Mouse (Mus musculus) heart, embryonic 15.5 days (tissue): ENCODE results near the gene Cachd1. TPM values are rescaled to one million over a fixed set of nuclear protein-coding genes. Genes with fewer than 3 reads are reported as not detected.
A peak's percentile ranks its signal among the peaks of the same experiment; 100 is the strongest.

Source experiments
- ATAC-seq: fragments of 200-750 bp; cut with Nextera tagmentation; replicated peaks from 2 replicates; pipeline ENCODE4 v1.8.0; 2017; ENCODE audit warnings: low read depth, moderate TSS enrichment; ENCODE audit not compliant: insufficient number of reproducible peaks, insufficient read depth, low FRiP score
- H3K27ac ChIP-seq: fragments of 300-500 bp; sonication (generic); 2 replicates; pipeline ENCODE4 v1.5.1; 2015; ENCODE audit warnings: mild to moderate bottlenecking, inconsistent platforms
- H3K27me3 ChIP-seq: fragments of 300-500 bp; sonication (generic); 2 replicates; pipeline ENCODE4 v1.6.1; 2015; ENCODE audit warnings: inconsistent platforms
- H3K36me3 ChIP-seq: fragments of 300-500 bp; sonication (generic); 2 replicates; pipeline ENCODE4 v1.6.1; 2015; ENCODE audit warnings: mild to moderate bottlenecking, inconsistent platforms
- H3K4me1 ChIP-seq: fragments of 300-500 bp; sonication (generic); replicated peaks from 2 replicates; pipeline ENCODE4 v1.6.1; 2015; ENCODE audit warnings: inconsistent platforms
- H3K4me2 ChIP-seq: fragments of 300-500 bp; sonication (generic); 2 replicates; pipeline ENCODE4 v1.6.1; 2015; ENCODE audit warnings: inconsistent platforms, mild to moderate bottlenecking, moderate library complexity
- H3K4me3 ChIP-seq: fragments of 300-500 bp; sonication (generic); 2 replicates; pipeline ENCODE4 v1.5.1; 2015; ENCODE audit warnings: mild to moderate bottlenecking, inconsistent platforms
- H3K9ac ChIP-seq: fragments of 300-500 bp; sonication (generic); 2 replicates; pipeline ENCODE4 v1.6.1; 2015; ENCODE audit warnings: mild to moderate bottlenecking, inconsistent platforms
- H3K9me3 ChIP-seq: fragments of 300-500 bp; sonication (generic); replicated peaks from 2 replicates; pipeline ENCODE4 v1.6.1; 2016; ENCODE audit warnings: inconsistent platforms
- WGBS: fragments of 180-500 bp; shearing (Covaris S2); methylation state at CpG from one replicate; pipeline ENCODE4 v1.1.7; 2015; ENCODE audit warnings: mixed read lengths; 5-methylcytosine and 5-hydroxymethylcytosine counted together
- polyA plus RNA-seq: library from polyadenylated mRNA; unstranded; fragments of >200 nt; fragmentation: Nextera tagmentation; extraction: Ambion mirVana; gene quantifications from 2 replicates; pipeline ENCODE4 v1.2.1, GENCODE M21; 2015

Gene Cachd1
- polyA plus RNA-seq, 1 experiment from 2014 or later: 6.2 TPM

- H3K36me3 ChIP-seq: no peaks in the 10 kb centered on the region
- no peaks in the 10 kb centered on the region for H3K9me3 ChIP-seq
- H3K9ac ChIP-seq: no peak overlapping the region
- H3K4me1 ChIP-seq: no peaks in the 10 kb centered on the region
- H3K27ac ChIP-seq: no peak overlapping the region
- ATAC-seq: no peak
- no peak overlapping the region for H3K4me3 ChIP-seq
- no peak overlapping the region for H3K4me2 ChIP-seq
- no peaks in the 10 kb centered on the region for H3K27me3 ChIP-seq
- WGBS: 84% methylated on average over 9 of the region's 9 CpGs
Observed at GRCm38 (mm10) chr4:101027852-101028411, 251.5 kb downstream of the Cachd1 start.

GRCm38 (mm10) chr4:101033047-101033446 lies 256.6 kb downstream of the Cachd1 start:
- ATAC-seq: no peak
- 67% methylated on average over 3 of the region's 3 CpGs for WGBS

GRCm38 (mm10) chr4:101035131-101035530 lies 258.7 kb downstream of the Cachd1 start:
- Histone ChIP-seq H3K27ac (no peak overlapping the region), H3K9me3 (no peaks in the 10 kb centered on the region), H3K9ac (no peak overlapping the region), H3K4me2 (no peak overlapping the region), H3K4me3 (no peak overlapping the region), H3K27me3 (no peaks in the 10 kb centered on the region), H3K36me3 (no peaks in the 10 kb centered on the region), H3K4me1 (no peaks in the 10 kb centered on the region)
- WGBS: 69% methylated on average over 5 of the region's 5 CpGs
- ATAC-seq: no peak

More at GRCm38 (mm10) chr4:101033047-101033446, 256.6 kb downstream of the Cachd1 start:
- H3K9ac ChIP-seq: no peak overlapping the region
- H3K27me3 ChIP-seq: no peaks in the 10 kb centered on the region
- H3K9me3 ChIP-seq: no peaks in the 10 kb centered on the region
- no peak overlapping the region for H3K4me3 ChIP-seq
- no peaks in the 10 kb centered on the region for H3K36me3 ChIP-seq
- H3K4me2 ChIP-seq: no peak overlapping the region
- no peaks in the 10 kb centered on the region for H3K4me1 ChIP-seq
- H3K27ac ChIP-seq: no peak overlapping the region

GRCm38 (mm10) chr4:101037156-101037555 lies 260.7 kb downstream of the Cachd1 start:
- Histone ChIP-seq H3K27me3 (no peaks in the 10 kb centered on the region), H3K36me3 (no peaks in the 10 kb centered on the region), H3K4me3 (no peak overlapping the region), H3K9ac (no peak overlapping the region), H3K9me3 (no peaks in the 10 kb centered on the region), H3K27ac (no peak overlapping the region), H3K4me2 (no peak overlapping the region), H3K4me1 (no peaks in the 10 kb centered on the region)
- WGBS: 76% methylated on average over 7 of the region's 7 CpGs
- ATAC-seq: no peak

GRCm38 (mm10) chr4:101043691-101044090 lies 267.2 kb downstream of the Cachd1 start:
- no peak overlapping the region for H3K4me2 ChIP-seq
- WGBS: 71% methylated on average over 2 of the region's 2 CpGs
- no peak for ATAC-seq
- H3K9me3 ChIP-seq: no peaks in the 10 kb centered on the region
- no peak overlapping the region for H3K9ac ChIP-seq
- H3K27me3 ChIP-seq: no peaks in the 10 kb centered on the region
- H3K4me3 ChIP-seq: no peak overlapping the region
- H3K4me1 ChIP-seq: no peaks in the 10 kb centered on the region
- H3K36me3 ChIP-seq: no peaks in the 10 kb centered on the region
- H3K27ac ChIP-seq: no peak overlapping the region

- no peak overlapping the region for H3K9ac ChIP-seq
- H3K9me3 ChIP-seq: no peaks in the 10 kb centered on the region
- H3K27ac ChIP-seq: no peak overlapping the region
- ATAC-seq: no peak
- H3K27me3 ChIP-seq: no peaks in the 10 kb centered on the region
- H3K4me3 ChIP-seq: no peak overlapping the region
- no peaks in the 10 kb centered on the region for H3K36me3 ChIP-seq
- H3K4me1 ChIP-seq: no peaks in the 10 kb centered on the region
- no peak overlapping the region for H3K4me2 ChIP-seq
Observed at GRCm38 (mm10) chr4:101044149-101044548, 267.7 kb downstream of the Cachd1 start.

- Histone ChIP-seq H3K4me3 (no peak overlapping the region), H3K27me3 (no peaks in the 10 kb centered on the region), H3K4me2 (no peak overlapping the region), H3K27ac (no peak overlapping the region), H3K4me1 (no peaks in the 10 kb centered on the region), H3K9me3 (no peaks in the 10 kb centered on the region), H3K36me3 (no peaks in the 10 kb centered on the region), H3K9ac (no peak overlapping the region)
- ATAC-seq: no peak
- WGBS: 74% methylated on average over 4 of the region's 4 CpGs
Observed at GRCm38 (mm10) chr4:101046576-101046975, 270.1 kb downstream of the Cachd1 start.

- Histone ChIP-seq H3K27me3 (no peaks in the 10 kb centered on the region), H3K9me3 (no peaks in the 10 kb centered on the region), H3K27ac (no peak overlapping the region), H3K9ac (no peak overlapping the region), H3K4me3 (no peak overlapping the region), H3K4me2 (no peak overlapping the region), H3K4me1 (no peaks in the 10 kb centered on the region), H3K36me3 (no peaks in the 10 kb centered on the region)
- no peak for ATAC-seq
- 59% methylated on average over 2 of the region's 2 CpGs for WGBS
Observed at GRCm38 (mm10) chr4:101062146-101062545, 285.7 kb downstream of the Cachd1 start.

GRCm38 (mm10) chr4:101066401-101066800 lies 289.9 kb downstream of the Cachd1 start:
- no peak overlapping the region for H3K4me3 ChIP-seq
- no peaks in the 10 kb centered on the region for H3K36me3 ChIP-seq
- no peaks in the 10 kb centered on the region; the same call in 1 of the 2 replicates for H3K27me3 ChIP-seq
- no peaks in the 10 kb centered on the region for H3K9me3 ChIP-seq
- no peak overlapping the region for H3K27ac ChIP-seq
- 66% methylated on average over 5 of the region's 5 CpGs for WGBS
- H3K4me2 ChIP-seq: no peak overlapping the region
- H3K4me1 ChIP-seq: peaks cover 9% of the 10 kb centered on the region
- no peak overlapping the region for H3K9ac ChIP-seq
- no peak for ATAC-seq

- H3K9me3 ChIP-seq: no peaks in the 10 kb centered on the region
- 2% methylated on average over 51 of the region's 54 CpGs for WGBS
- H3K36me3 ChIP-seq: no peaks in the 10 kb centered on the region
- H3K4me1 ChIP-seq: peaks cover 9% of the 10 kb centered on the region
- H3K27ac ChIP-seq: peak within 1 kb of the TSS; percentile 44; the same call in 1 of the 2 replicates
- H3K9ac ChIP-seq: peak within 1 kb of the TSS; percentile 80
- H3K4me3 ChIP-seq: peak within 1 kb of the TSS; percentile 87
- no peaks in the 10 kb centered on the region; the same call in 1 of the 2 replicates for H3K27me3 ChIP-seq
- peak within 1 kb of the TSS; percentile 98 for H3K4me2 ChIP-seq
- peak; percentile 75 for ATAC-seq
Observed at GRCm38 (mm10) chr4:101068786-101069153, 292.3 kb downstream of the Cachd1 start, which contains the start of gene Raver2. Gene Raver2, plus strand, starts transcription at chr4:101068983.

- H3K9me3 ChIP-seq: no peaks in the 10 kb centered on the region
- no peaks in the 10 kb centered on the region for H3K36me3 ChIP-seq
- peak overlapping the region; percentile 80 for H3K9ac ChIP-seq
- peaks cover 9% of the 10 kb centered on the region for H3K4me1 ChIP-seq
- H3K27me3 ChIP-seq: no peaks in the 10 kb centered on the region; the same call in 1 of the 2 replicates
- under 1% methylated on average over 55 of the region's 55 CpGs for WGBS
- H3K27ac ChIP-seq: peak overlapping the region; percentile 44; the same call in 1 of the 2 replicates
- H3K4me3 ChIP-seq: peak overlapping the region; percentile 87
- peak overlapping the region; percentile 98 for H3K4me2 ChIP-seq
- peak; percentile 60 for ATAC-seq
Observed at GRCm38 (mm10) chr4:101069154-101069971, 292.9 kb downstream of the Cachd1 start.
